Mouse (Mus musculus) layer of hippocampus, adult 2 months (tissue): Measurements from ENCODE around the gene Nyap1. TPM values are rescaled to one million over a fixed set of nuclear protein-coding genes. Genes with fewer than 3 reads are reported as not detected.
"Not testable (repeated sequence)": the region's sequence is repeated elsewhere in the genome, so short reads cannot be mapped to it uniquely, and the experiment has no call there.

ENCODE experiments used
- DNase-seq, 2 experiments: peaks; one replicate each; pipeline ENCODE4 v3.0.0; 2022; ENCODE audit warnings: low spot score in 2 of 2
- H3K27ac ChIP-seq: fragments of 200-600 bp; 2 replicates; pipeline ENCODE4 v1.8.1; 2022
- H3K4me3 ChIP-seq: fragments of 200-600 bp; 2 replicates; pipeline ENCODE4 v1.8.1; 2022; ENCODE audit warnings: mild to moderate bottlenecking
- CTCF ChIP-seq: fragments of 200-600 bp; conservative IDR thresholded peaks from 2 replicates; pipeline ENCODE4 v1.8.1; 2022; ENCODE audit warnings: antibody characterized with exemption, mild to moderate bottlenecking, moderate library complexity
- total RNA-seq, 2 experiments: library from RNA; stranded (reverse); gene quantifications; 2 replicates each; pipeline ENCODE4 v1.2.3; 2021

Gene Nyap1
- total RNA-seq, 2 experiments from 2014 or later: 70.4 to 72.5 TPM

DNA sequence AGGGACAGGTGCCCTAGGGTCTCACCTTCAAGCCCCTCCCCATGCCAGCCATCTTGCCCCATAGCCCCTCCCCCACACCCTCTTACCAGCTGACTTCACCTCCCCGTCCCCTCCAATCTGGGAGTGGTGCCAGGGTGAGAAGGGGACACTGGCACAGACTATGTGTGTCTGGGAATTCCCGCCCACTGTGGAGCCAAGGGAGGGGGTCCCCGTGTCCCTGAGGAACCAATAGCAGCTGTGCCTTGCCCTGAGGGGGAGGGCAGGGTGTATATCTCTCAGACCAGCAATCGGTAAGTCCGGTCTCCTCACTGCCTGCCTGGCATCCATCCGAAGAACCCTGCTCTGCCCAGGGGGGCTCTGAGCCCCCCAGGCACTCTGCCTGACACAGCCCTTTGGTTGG, 16.5 kb upstream of the Nyap1 start:
- Histone ChIP-seq H3K27ac (peak overlapping the region; percentile 96), H3K4me3 (peak overlapping the region; percentile 59)
- DNase-seq: peak; percentile 85 to 93
- no peak for TF ChIP-seq CTCF

DNA sequence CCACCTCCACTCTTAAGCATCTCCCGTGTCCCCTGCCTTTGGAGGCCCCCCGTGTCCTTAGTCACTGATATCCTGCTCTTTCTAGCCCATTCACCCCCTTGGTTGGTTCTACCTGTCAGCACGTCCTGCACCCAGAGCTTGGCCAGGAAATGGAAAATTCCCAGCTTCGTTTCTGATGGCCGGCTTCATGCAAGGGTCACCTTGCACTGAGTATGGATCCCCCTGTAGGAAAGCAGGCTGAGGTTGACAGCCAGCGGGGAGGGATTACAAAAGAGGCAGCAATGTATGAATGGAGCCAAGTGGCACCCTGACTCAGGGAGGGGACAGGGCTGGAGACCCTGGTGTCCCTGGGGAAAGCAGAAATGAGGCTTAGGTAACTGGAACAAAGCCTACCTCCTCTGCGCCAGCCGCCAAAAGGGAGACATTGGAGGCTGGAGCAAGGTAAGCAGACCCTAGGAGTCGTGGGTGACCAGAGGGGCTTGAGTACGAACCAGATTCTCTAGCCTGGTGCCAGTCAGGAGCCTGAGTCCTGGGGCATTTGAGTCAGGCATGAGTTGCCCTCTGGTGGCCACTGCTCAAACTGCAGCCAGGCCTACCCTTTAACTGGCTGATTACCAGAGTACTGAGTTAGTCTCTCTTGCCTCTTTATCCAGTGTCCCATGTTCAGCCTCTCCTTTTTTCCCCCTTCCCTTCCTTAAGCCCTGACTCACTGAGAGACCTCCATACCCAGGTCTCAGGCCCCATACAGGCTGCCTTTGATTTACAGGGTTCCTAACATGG, 15.7 kb upstream of the Nyap1 start:
- peak; percentile 96 for TF ChIP-seq CTCF
- H3K4me3 ChIP-seq: no peak overlapping the region
- DNase-seq: peak; percentile 82 to 91
- peak overlapping the region; percentile 67; the same call in 1 of the 2 replicates for H3K27ac ChIP-seq

DNA sequence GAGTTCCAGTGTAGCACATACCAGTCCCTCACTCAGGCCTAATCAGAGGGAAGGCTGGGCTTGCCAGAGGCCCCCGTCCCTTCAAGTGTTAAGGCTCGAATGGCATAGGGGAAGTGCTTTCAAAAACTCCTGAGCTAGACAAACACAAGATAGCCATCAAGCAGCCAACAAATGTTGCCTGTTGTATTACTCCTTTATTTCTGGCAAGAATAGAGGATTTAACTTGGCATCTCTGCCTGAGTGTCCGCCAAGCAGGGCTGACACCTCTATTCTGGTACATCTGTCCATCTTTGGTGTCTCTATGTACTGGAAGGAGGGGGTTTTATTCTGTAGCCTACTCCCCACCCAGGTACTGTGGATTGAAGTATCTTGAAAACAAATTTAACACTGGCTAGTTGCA, 14.7 kb upstream of the Nyap1 start:
- peak overlapping the region; percentile 51; the same call in 1 of the 2 replicates for H3K27ac ChIP-seq
- TF ChIP-seq CTCF: no peak
- no peak overlapping the region for H3K4me3 ChIP-seq
- DNase-seq: no peak

DNA sequence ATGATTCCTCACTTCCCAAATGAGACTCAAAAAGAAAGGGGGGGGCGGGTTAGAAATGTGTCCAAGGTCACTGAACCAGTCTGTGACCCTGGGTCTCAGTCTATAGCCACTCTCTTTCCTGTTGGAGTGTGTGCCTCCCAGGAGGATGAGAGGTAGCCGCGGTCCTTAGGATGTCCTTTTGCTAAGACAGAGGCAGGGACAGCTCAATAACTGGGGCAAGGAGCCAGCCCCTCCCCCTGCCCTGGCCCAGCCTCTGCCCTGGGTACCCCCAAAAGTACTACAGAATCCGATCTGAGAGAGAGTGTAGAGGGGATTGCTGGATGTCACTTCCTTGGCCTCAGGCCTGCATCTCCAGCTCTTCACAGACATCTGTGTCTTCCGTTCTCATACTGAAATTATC, 14.0 kb upstream of the Nyap1 start:
- no peak for TF ChIP-seq CTCF
- no peak for DNase-seq
- peak overlapping the region; percentile 51; the same call in 1 of the 2 replicates for H3K27ac ChIP-seq

DNA sequence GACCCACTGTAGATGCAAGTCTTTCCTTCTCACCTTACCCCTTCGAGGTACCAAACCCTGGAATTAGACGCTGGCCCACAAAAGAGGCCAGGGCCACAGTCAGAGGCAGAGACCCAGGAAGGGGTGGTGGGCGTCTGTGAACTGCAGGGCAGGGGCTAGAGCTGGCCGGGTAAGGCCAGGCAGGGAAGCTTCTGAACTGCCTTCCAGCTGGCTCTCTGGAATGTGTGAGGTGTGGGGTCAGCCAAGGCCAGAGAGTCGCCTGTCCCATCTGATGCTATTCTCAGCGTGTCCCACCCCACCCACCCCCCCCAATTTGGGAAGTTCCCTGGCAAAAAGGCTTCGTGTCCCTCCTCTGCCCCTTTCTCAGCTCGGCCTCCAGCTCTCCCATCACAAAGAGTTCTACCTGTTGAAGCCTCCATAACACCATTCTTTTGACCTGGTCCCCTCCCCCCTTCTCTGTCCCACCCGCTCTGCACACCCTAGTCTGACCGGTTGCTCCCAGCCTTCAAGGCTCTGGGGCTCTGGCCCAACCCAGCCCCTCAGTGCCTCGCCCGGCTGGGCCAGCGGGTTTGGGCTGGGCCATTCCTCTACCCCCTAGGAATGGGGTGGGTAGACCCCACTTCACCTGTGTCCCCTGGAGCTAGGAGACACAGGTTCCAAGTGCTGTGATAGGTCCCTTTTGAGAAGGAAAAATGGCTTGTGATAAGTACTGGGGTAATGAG, 11.9 kb upstream of the Nyap1 start:
- no peak for DNase-seq
- no peak overlapping the region for H3K27ac ChIP-seq
- no peak overlapping the region for H3K4me3 ChIP-seq
- TF ChIP-seq CTCF: no peak

More for the DNA sequence above, 14.0 kb upstream of the Nyap1 start:
- H3K4me3 ChIP-seq: no peak overlapping the region

DNA sequence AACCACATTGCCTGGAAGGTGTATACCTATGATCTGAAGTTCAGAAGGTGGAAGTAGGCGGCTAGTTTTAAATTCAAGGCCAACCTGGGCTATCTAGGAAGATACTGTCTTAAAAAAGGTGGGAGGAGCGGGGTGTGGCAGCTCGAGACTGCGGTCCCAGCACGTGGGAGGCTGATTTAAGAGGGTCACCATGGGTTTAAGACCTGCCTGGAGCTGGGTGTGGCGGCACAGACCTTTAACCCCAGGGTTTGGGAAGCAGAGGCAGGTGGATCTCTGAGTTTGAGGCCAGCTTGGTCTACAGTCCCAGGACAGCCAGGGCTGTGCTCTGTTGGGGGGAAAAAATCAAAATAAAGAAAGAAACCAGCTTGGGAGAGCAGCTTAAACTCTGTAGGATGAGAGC, 10.6 kb upstream of the Nyap1 start:
- Histone ChIP-seq H3K4me3 (no peak overlapping the region), H3K27ac (no peak overlapping the region)
- TF ChIP-seq CTCF: no peak
- DNase-seq: no peak

DNA sequence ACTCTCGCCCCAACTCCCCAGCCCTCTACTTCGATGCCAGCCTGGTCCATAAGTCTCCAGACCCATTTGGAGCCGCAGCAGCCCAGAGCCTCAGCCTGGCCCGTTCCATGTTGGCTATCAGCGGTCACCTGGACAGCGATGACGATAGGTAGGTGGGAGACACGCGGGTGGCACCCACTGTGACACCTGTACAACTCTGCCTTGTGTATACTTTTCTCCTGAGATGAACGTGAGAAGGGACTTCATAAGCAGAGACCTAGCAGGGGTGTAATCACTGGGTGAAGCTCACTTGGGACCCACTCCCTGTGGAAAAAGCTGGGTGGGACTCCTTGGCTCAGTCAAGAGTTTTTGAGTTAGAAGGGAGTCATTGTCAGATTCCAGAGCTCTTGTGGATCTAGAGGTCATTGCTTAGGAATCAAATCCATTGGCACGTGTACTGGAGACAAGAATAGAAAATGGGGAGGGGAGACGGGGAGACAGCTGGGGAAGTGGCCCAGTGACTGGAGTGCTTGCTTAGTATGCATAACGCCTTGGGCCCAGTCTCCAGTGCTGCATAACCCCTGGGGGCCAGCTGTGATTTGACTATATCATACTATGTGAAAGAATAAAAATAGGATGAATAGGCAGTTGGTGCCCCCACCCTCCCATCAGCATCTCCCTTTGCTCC, 9.9 kb upstream of the Nyap1 start:
- no peak for TF ChIP-seq CTCF
- no peak for DNase-seq

DNA sequence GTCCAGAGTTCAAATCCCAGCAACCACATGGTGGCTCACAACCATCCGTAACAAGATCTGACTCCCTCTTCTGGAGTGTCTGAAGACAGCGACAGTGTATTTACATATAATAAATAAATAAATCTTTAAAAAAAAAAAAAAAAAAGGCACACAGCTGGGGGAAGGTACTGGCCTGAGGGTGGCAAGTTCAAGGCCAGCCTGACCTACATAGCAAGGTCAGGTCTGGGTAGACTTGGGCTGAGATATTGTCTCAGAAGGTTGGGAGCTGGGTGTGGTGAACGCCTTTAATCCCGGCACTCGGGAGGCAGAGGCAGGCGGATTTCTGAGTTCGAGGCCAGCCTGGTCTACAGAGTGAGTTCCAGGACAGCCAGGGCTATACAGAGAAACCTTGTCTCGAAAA, 8.8 kb upstream of the Nyap1 start:
- H3K27ac ChIP-seq, H3K4me3 ChIP-seq, DNase-seq: not testable (repeated sequence)

More for the DNA sequence above, 9.9 kb upstream of the Nyap1 start:
- no peak overlapping the region for H3K4me3 ChIP-seq
- H3K27ac ChIP-seq: no peak overlapping the region

DNA sequence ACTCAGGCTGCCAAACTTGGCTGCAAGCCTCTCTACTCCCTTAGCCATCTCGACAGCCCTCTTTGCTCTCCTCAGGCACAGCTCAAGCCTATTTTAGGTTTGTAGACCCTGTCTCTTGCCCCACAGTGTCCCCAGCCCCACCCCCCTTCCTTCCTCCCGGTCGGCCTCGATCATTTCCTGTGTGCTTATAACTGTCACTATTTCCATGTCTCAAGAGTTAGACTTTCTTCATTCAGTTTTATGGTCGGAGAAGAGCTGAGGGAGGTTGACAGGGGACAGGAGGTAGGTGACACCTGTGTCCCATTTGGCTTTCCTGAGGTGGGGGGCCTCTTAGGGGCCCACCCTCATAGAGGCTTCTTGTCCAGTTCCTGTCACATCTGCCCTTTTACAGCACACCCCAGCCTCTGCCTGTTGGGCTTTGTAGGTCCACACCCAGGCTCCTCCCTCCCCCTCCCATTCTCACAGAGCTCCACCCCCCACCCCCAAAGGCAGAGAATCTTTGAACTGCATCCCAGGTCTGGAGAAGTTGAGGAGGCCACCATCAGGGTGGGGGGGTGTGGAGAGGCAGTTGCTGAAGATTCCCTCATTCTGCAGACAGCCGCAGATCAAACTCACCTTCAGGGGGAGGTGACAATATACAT, 7.9 kb upstream of the Nyap1 start:
- TF ChIP-seq CTCF: no peak
- H3K4me3 ChIP-seq: peak overlapping the region; percentile 13; the same call in 1 of the 2 replicates
- no peak for DNase-seq
- peak overlapping the region; percentile 39; the same call in 1 of the 2 replicates for H3K27ac ChIP-seq

DNA sequence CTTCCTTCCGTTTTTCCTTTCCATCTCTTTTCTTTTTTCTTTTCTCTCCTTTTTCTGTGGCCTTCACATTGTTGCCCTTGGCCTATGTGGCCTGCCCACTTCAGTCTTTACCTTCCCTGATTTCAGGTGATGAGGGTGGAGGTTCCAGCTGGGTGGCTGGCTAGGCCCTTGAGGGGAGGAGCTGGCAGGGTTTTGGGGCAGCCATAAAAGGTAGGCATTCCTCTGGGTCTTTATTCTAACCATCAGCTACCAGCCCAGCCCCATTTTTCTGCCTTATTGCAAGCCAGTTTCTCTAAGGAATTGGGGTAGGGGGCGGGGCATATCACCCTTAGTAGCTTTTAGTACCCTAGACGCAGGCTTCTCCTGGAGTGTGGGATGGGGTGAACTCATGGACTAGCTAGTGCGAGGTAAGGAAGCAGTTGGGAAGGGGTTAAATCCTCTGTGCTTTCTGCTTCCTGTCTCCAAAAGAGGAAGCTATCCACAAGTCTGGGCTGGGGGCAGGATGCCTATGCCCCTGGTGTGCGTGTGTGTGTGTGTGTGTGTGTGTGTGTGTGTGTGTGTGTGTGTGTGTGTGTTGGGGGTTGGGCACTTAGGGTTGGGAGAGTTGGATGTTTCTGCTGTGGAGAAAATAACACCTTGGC, 6.8 kb upstream of the Nyap1 start:
- TF ChIP-seq CTCF: no peak
- no peak for DNase-seq
- H3K4me3 ChIP-seq: peak overlapping the region; percentile 82
- peak overlapping the region; percentile 93; the same call in 1 of the 2 replicates for H3K27ac ChIP-seq

DNA sequence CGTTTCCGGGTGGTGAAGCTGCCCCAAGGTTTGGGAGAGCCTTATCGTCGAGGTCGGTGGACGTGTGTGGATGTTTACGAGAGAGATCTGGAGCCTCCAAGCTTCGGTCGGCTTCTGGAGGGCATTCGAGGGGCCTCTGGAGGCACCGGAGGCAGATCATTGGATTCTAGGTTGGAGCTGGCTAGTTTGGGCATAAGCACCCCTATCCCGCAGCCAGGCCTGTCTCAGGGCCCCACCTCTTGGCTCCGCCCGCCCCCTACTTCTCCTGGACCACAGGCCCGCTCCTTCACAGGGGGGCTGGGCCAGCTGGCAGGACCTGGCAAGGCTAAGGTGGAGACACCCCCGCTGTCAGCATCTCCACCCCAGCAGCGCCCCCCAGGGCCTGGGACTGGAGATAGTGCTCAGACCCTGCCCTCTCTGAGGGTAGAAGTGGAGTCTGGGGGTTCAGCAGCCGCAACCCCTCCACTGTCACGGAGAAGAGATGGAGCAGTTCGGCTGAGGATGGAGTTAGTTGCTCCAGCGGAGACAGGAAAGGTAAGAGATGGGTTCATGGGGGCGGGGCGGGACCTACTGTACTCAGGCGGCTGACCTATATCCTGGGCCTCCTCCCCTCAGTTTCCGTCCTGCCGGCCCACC, 6.0 kb upstream of the Nyap1 start:
- Histone ChIP-seq H3K27ac (peak overlapping the region; percentile 93), H3K4me3 (peak overlapping the region; percentile 82)
- DNase-seq: no peak
- peak; percentile 39 for TF ChIP-seq CTCF

DNA sequence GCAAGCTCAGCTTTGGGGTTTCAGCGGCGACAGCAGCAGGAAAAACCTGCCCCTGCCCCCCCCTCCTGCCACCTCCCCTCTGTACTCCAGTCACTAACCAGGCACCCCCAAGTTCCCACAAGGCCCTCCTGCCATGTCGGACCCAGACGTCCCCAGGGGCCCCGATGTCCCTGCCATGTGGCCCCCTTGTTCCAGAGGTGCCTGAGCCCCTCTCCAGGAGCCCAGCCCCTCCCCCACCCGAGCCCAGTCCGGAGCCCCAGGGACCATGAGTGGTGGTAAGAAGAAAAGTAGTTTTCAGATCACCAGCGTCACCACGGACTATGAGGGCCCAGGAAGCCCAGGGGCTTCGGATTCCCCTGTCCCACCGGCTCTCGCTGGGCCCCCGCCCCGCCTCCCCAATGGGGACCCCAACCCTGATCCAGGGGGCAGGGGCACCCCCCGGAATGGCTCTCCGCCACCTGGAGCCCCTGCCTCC, 5.5 kb upstream of the Nyap1 start:
- TF ChIP-seq CTCF: no peak
- Histone ChIP-seq H3K4me3 (peak overlapping the region; percentile 82), H3K27ac (peak overlapping the region; percentile 93)

More for the DNA sequence above, 5.5 kb upstream of the Nyap1 start:
- DNase-seq: no peak
